Mouse (Mus musculus) lung, postnatal 36 days (tissue): ENCODE data around the gene Stk38.
A peak's percentile ranks its signal among the peaks of the same experiment; 100 is the strongest.
"Not testable (repeated sequence)": the region's sequence is repeated elsewhere in the genome, so short reads cannot be mapped to it uniquely, and the experiment has no call there.

Source experiments
- DNase-seq: peaks from one replicate; pipeline ENCODE4 v3.0.0; 2022; ENCODE audit warnings: mixed read lengths

Stk38 gene

GRCm38 (mm10) chr17:29006812-29007211 lies 983 bp downstream of the Stk38 start:
- peak; percentile 53 for DNase-seq

- DNase-seq, result no peak
Observed at GRCm38 (mm10) chr17:29005002-29005401, 2.8 kb downstream of the Stk38 start.

GRCm38 (mm10) chr17:29003740-29004139 lies 4.1 kb downstream of the Stk38 start:
- no peak for DNase-seq

GRCm38 (mm10) chr17:29000465-29000864 lies 7.3 kb downstream of the Stk38 start:
- DNase-seq, result peak; percentile 26

- DNase-seq, result no peak
Observed at GRCm38 (mm10) chr17:28994615-28995014, 13.2 kb downstream of the Stk38 start.

GRCm38 (mm10) chr17:28993004-28993403 lies 14.8 kb downstream of the Stk38 start:
- DNase-seq, result not testable (repeated sequence)

GRCm38 (mm10) chr17:28992105-28992504 lies 15.7 kb downstream of the Stk38 start:
- peak; percentile 60 for DNase-seq

- no peak for DNase-seq
Observed at GRCm38 (mm10) chr17:28991286-28991685, 16.5 kb downstream of the Stk38 start.

GRCm38 (mm10) chr17:28990060-28990459 lies 17.7 kb downstream of the Stk38 start:
- no peak for DNase-seq

GRCm38 (mm10) chr17:28988996-28989395 lies 18.8 kb downstream of the Stk38 start:
- DNase-seq, result no peak

GRCm38 (mm10) chr17:28988291-28988690 lies 19.5 kb downstream of the Stk38 start:
- no peak for DNase-seq

- DNase-seq, result peak; percentile 63
Observed at GRCm38 (mm10) chr17:28987713-28988112, 20.1 kb downstream of the Stk38 start.

- peak; percentile 61 for DNase-seq
Observed at GRCm38 (mm10) chr17:28986833-28987232, 21.0 kb downstream of the Stk38 start.

- DNase-seq, result no peak
Observed at GRCm38 (mm10) chr17:28984724-28985420, 22.9 kb downstream of the Stk38 start.

GRCm38 (mm10) chr17:28982591-28982990 lies 25.2 kb downstream of the Stk38 start:
- no peak for DNase-seq

GRCm38 (mm10) chr17:28981081-28981480 lies 26.7 kb downstream of the Stk38 start:
- no peak for DNase-seq

- DNase-seq, result no peak
Observed at GRCm38 (mm10) chr17:28979091-28979490, 28.7 kb downstream of the Stk38 start.

GRCm38 (mm10) chr17:28970122-28970521 lies 37.7 kb downstream of the Stk38 start:
- no peak for DNase-seq

- DNase-seq, result peak; percentile 51
Observed at GRCm38 (mm10) chr17:28967021-28967610, 40.7 kb downstream of the Stk38 start.

- no peak for DNase-seq
Observed at GRCm38 (mm10) chr17:28961596-28961995, 46.2 kb downstream of the Stk38 start.

GRCm38 (mm10) chr17:28960597-28960996 lies 47.2 kb downstream of the Stk38 start:
- DNase-seq, result no peak

GRCm38 (mm10) chr17:28954416-28954815 lies 53.4 kb downstream of the Stk38 start:
- DNase-seq, result no peak

GRCm38 (mm10) chr17:28953251-28953650 lies 54.5 kb downstream of the Stk38 start:
- peak; percentile 27 for DNase-seq
